Mouse (Mus musculus) CH12.LX (cell line): ENCODE data around the gene Btd.

Experiments
- CTCF ChIP-seq, 2 experiments: IDR thresholded peaks in 1 of 2; conservative IDR thresholded peaks in 1 of 2; 2 replicates each; pipeline ENCODE4 v1.5.1; 2011 to 2012; ENCODE audit warnings: low read depth in 2 of 2, low read length in 2 of 2, improper control_type of control experiment in 1 of 2, inconsistent platforms in 1 of 2, mild to moderate bottlenecking in 1 of 2, moderate library complexity in 1 of 2
- EP300 ChIP-seq: IDR thresholded peaks from 2 replicates; pipeline ENCODE4 v1.6.1; 2011; ENCODE audit warnings: low read length, improper control_type of control experiment
- JUND ChIP-seq: conservative IDR thresholded peaks from 2 replicates; pipeline ENCODE4 v1.6.1; 2011; ENCODE audit warnings: low read depth, low read length, improper control_type of control experiment
- KAT2A ChIP-seq: IDR thresholded peaks from 2 replicates; pipeline ENCODE4 v1.6.1; 2012; ENCODE audit warnings: low read length, improper control_type of control experiment, inconsistent platforms; ENCODE audit not compliant: insufficient replicate concordance
- MAFK ChIP-seq: IDR thresholded peaks from 2 replicates; pipeline ENCODE4 v1.6.1; 2011; ENCODE audit warnings: low read length, improper control_type of control experiment; ENCODE audit not compliant: insufficient replicate concordance
- MAZ ChIP-seq: IDR thresholded peaks from 2 replicates; pipeline ENCODE4 v1.6.1; 2012; ENCODE audit warnings: low read depth, mild to moderate bottlenecking, inconsistent platforms, low read length, improper control_type of control experiment, moderate library complexity
- MEF2A ChIP-seq: IDR thresholded peaks from 2 replicates; pipeline ENCODE4 v1.6.1; 2014; ENCODE audit warnings: low read depth, mild to moderate bottlenecking, inconsistent platforms, low read length, improper control_type of control experiment, borderline replicate concordance
- POLR2A ChIP-seq: IDR thresholded peaks from 2 replicates; pipeline ENCODE4 v1.6.1; 2011; ENCODE audit warnings: low read depth, mild to moderate bottlenecking, improper control_type of control experiment, low read length
- POLR2AphosphoS2 ChIP-seq: IDR thresholded peaks from 2 replicates; pipeline ENCODE4 v1.6.1; 2011; ENCODE audit warnings: low read depth, low read length, improper control_type of control experiment
- SIN3A ChIP-seq: IDR thresholded peaks from 2 replicates; pipeline ENCODE4 v1.6.1; 2012; ENCODE audit warnings: low read length, improper control_type of control experiment, inconsistent platforms
- SMC3 ChIP-seq: IDR thresholded peaks from 2 replicates; pipeline ENCODE4 v1.6.1; 2011; ENCODE audit warnings: low read depth, low read length, improper control_type of control experiment
- ZKSCAN1 ChIP-seq: IDR thresholded peaks from 2 replicates; pipeline ENCODE4 v1.6.1; 2012; ENCODE audit warnings: low read depth, inconsistent platforms, low read length, improper control_type of control experiment, borderline replicate concordance
- ZMIZ1 ChIP-seq: IDR thresholded peaks from 2 replicates; pipeline ENCODE4 v1.6.1; 2012; ENCODE audit warnings: low read depth, mild to moderate bottlenecking, inconsistent platforms, low read length, improper control_type of control experiment

DNA sequence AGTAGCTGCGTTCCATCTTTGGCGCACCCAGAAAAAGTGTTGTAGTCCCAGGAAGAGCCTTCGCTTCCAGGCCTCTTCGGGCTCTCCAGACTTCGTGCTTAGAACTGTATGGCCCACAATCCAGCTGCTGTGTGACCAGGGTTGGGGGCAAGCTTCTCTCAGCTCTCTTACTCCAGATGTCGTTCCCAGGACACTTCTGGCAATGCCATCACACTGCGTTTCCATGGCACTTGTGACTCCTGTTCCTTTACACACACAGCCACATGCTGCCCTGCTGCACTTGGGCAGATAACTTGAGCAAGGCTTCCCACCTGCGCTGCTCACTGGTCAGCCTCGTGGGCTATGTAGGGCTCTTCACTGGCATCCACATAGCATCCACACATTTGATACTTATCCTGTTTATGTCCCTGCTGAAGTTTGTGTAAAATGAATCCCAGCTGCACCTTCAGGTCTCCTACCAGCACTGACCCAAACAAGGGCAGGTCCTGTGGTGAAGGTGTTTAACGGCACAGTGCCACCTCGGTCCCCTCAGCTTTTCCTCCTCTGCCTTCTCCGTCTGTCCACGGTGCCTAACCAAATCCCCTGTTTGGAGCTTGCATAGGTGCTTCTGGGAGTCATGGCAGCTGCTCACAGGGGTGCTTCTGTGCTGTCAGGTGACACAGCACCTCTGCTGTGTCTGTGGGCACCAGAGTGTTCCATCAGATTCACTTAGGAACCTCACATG lies 22.7 kb downstream of the Btd start:
- TF ChIP-seq EP300: no peak
- no peak for TF ChIP-seq CTCF (conservative IDR thresholded peaks at IDR 0.05 in 1 of 2, IDR thresholded peaks at IDR 0.05 in 1 of 2; ENCODE audit: low read depth in 2 of 2, low read length in 2 of 2)
- TF ChIP-seq MAFK: no peak
- no peak for TF ChIP-seq JUND
- TF ChIP-seq ZKSCAN1: no peak
- no peak for TF ChIP-seq POLR2A
- TF ChIP-seq MEF2A: no peak
- no peak for TF ChIP-seq ZMIZ1
- TF ChIP-seq MAZ: no peak
- TF ChIP-seq KAT2A: no peak
- TF ChIP-seq SIN3A: no peak
- no peak for TF ChIP-seq SMC3
- TF ChIP-seq POLR2AphosphoS2: no peak
